Mouse (Mus musculus) cerebellum, adult (tissue): ENCODE measurements at regions not wholly inside any gene's neighbourhood (a gene's known extent, or its start where the extent isn't known, plus 50 kb on each side); places are given as distances from the start of the nearest gene placed in this dataset.

Source experiments
- ATAC-seq: cut with Nextera tagmentation; 2 replicates; pipeline ENCODE4 v1.9.2; 2017; ENCODE audit warnings: mild to moderate bottlenecking, moderate library complexity, mixed read lengths; ENCODE audit not compliant: insufficient number of reproducible peaks, low FRiP score, low TSS enrichment

DNA sequence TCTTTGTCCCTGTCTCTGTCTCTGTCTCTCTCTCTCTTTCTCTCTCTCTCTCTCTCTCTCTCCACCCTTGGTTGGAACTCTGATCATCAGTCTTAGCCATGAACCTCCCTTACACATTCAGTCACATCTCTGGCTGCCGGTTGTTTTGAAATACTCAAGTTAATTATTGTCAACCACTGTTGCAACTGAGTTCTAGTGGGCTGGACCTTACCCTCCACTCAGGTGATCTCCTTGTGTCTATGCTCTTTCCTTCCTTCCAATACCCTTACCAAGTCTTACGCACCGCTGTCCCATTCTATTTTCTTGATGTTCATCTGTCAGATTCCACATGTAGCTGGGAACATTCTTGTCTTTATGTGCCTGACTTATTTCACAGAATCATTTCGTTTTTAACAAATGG lies 119.2 kb upstream of the Slc22a23 start:
- ATAC-seq = no peak

- ATAC-seq = 0 out of 2 replicates have a peak, but pooled peaks have one; percentile 56
These were observed 118.0 kb upstream of the Slc22a23 start for GRCm38 (mm10) chr13:34462808-34463511.

DNA sequence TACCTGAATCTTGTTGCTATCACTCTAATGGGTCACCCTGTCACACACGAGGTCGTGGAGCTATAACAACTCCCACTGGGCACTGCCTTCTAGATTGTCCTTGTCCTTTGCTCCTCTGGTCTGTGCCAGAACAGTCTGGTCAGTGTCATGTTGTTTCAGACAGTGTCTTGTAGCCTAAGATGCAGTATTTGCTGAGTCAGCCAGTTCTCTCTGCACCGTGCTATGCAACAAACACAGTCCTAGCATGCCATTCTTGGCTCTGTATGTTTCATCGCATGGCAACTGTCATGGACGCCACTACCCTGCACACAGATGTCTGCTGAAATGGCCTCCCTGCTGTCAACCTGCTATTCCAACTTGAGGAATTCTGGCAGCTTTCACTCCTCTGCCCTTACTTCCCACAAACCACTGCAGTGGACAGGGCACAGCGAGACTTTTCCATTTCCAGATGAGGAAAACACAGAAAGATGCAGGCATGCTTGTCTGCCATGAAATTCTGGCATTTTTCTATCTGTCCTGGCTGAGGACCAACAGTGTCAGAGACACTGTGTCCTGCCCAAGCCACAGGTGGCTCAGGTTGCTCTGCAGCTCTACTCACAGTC lies 117.3 kb upstream of the Slc22a23 start:
- no peak for ATAC-seq

- ATAC-seq = no peak
These were observed 116.0 kb upstream of the Slc22a23 start for GRCm38 (mm10) chr13:34460969-34461368.

DNA sequence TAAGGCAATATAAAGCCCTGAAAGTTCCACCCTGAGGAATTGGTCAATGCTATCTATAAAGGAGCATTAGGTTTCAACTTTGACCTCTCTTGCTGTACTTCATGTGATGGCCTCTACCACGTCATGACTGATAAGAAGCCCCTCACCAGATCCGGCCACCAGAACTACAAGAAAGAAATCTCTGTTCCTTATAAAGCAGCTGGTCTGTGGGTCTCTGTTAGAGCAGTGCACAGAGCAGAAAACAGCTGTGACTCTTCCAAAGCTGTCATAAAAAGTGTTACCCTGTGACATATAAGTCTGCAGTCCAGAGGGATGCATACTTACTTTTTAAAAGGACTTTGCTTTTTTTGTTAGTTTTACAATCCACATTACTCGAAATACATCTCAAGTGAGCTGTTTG lies 111.1 kb upstream of the Slc22a23 start:
- no peak for ATAC-seq

GRCm38 (mm10) chr13:34446806-34447205 lies 101.8 kb upstream of the Slc22a23 start:
- no peak for ATAC-seq

- no peak for ATAC-seq
These were observed 101.3 kb upstream of the Slc22a23 start for GRCm38 (mm10) chr13:34446327-34446726.

DNA sequence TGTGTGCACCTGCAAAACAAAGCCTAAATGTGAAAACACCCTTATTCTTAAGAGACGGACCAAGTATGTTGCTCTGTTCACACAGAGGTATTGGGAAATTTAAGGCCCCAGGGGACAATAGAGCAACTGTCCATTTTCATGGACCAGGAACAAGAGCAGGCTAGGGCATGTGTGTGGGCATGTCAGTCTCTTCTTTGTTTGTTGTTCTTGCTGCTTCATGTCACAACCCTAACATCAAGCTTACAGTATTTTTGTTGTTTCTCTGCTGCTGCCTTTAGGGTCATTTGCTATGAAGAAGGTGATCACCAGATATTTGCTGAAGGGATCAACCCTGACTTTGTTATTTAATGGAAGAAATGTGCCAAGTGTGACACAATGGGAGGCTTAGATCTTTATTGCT lies 96.4 kb upstream of the Slc22a23 start:
- ATAC-seq = no peak

- ATAC-seq = no peak
These were observed 82.5 kb upstream of the Slc22a23 start for GRCm38 (mm10) chr13:34427527-34427926.

- ATAC-seq = no peak
These were observed 79.9 kb upstream of the Slc22a23 start for GRCm38 (mm10) chr13:34424921-34425320.

DNA sequence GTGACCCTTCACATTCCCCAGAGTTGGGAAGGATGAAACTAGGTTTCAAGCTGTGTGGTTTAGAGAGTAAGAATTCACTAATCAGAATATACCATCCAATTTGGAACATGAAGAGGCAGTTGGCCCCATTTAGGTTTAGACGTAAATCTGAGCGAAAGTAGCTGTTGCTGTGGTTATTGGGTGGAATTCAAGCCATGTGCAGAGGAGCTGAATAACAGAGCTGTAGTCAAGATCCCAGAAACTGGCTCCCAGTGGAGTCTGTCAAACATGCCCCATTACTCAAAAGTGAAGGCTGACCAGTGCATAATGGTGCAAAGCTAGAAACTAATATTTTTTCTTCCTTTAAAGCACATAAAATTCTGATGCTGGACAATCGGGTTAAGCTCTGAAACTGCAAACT lies 76.7 kb upstream of the Slc22a23 start:
- no peak for ATAC-seq

DNA sequence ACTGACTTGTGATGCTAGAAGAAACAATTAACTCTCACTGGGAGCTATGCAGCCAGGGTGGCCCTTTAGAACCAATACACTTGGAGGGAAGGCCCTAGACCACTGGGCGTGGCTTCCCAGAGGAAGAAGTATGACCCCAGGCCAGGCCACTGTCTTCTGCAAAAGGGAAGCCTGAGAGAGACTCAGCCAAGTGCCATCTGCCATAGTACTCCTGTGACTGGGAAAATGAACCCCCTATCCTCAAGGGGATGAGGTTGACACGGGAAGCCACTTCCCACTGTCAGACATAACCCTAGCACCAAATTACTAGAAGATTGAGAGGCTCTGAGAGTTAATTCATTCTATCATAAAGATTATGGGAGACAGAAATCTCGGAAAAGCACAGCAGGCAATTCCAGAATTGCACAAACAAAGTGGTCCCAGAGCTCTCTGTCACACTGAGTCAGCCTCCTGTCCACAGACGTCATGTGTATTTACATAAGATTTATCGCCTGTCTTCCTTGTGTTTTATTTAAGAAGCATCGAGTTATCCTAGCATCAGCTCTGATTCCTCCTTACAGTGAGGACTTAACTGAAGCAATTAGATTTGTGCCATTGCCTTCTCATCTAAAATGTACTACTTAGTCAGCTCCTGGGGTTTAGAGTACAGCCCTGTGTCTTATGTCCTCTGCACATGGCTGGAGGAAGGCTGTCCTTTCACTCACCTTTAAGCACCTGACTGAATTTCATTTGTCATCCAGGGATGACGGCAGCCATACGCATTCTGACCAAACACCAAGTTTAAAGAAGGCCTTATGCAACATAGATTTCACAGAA lies 75.6 kb upstream of the Slc22a23 start:
- no peak for ATAC-seq

DNA sequence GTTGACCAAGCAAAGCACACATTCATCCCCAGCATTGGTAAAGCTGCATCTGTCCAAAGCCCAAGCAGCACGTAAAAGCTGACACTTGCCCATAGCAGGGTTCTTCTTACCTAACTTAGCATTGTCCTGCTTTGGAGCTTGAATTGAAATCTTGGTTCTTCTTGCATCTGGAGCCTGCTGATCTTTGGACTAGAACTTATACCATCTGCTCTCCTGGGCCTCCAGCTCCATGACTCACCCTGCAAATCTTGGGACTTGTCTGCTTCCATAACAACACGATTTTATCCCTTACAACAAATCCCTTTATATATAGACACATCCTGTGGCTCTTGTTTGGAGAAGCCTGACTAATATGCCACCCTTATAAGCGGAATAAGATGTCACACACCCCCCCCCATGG lies 74.1 kb upstream of the Slc22a23 start:
- ATAC-seq = no peak

- no peak for ATAC-seq
These were observed 71.6 kb upstream of the Slc22a23 start for GRCm38 (mm10) chr13:34416603-34417002.

- ATAC-seq = no peak
These were observed 69.6 kb upstream of the Slc22a23 start for GRCm38 (mm10) chr13:34414533-34414932.

- no peak for ATAC-seq
These were observed 63.7 kb upstream of the Slc22a23 start for GRCm38 (mm10) chr13:34408669-34409055.

- ATAC-seq = no peak
These were observed 63.2 kb upstream of the Slc22a23 start for GRCm38 (mm10) chr13:34408007-34408668.

DNA sequence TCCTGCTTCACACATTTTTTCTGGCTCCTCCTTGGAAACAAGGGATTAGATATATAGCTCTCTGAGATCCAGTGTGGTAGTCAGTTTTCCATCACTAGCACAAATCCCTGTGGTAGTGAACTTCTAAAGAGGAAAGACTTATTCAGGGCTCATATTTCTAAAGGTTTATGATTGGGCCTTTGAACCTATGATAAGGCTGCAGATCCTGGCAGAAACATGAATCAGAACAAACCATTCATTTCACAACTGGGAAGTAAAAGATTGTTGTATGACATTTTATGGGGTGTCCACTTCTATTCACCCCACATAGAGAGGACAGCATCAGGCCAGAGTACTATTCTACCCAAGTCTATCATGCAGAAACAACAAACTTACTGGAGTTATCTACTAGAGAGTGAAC lies 61.3 kb upstream of the Slc22a23 start:
- no peak for ATAC-seq

GRCm38 (mm10) chr13:34402631-34403030 lies 57.6 kb upstream of the Slc22a23 start:
- no peak for ATAC-seq

- ATAC-seq = no peak
These were observed 56.0 kb upstream of the Slc22a23 start for GRCm38 (mm10) chr13:34401031-34401430.

- no peak for ATAC-seq
These were observed 53.9 kb upstream of the Slc22a23 start for GRCm38 (mm10) chr13:34398847-34399246.
